Mouse (Mus musculus): Measurements from ENCODE around the gene Tcn2. TPM values are rescaled to one million over a fixed set of nuclear protein-coding genes. Genes with fewer than 3 reads are reported as not detected.
A peak's percentile ranks its signal among the peaks of the same experiment; 100 is the strongest.
"Not testable (repeated sequence)": the region's sequence is repeated elsewhere in the genome, so short reads cannot be mapped to it uniquely, and the experiment has no call there.

Gene Tcn2
- polyA plus RNA-seq, 1 experiment from 2014 or later = 95.3 TPM

DNA sequence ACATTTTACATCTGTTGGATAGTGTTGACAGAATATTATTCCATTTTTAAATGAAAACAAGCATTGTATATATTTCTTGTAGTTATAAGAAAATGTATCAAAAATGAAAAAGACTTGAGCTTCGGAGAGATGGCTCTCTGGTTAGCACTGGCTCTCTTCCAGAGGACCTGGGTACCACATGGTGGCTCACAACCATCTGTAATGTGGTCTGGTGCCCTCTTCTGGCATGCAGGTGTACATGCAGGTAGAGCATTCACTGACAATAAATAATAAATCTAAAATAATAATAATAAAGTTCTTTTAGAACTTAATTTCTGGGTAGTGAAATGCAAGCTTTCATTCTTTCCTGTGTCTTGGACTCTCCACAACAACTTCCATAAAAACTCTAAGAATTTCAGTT is 13.2 kb downstream of the Tcn2 start:
- Histone ChIP-seq H3K4me3 (ENCODE audit: low read length) (no peak overlapping the region), H3K4me1 (ENCODE audit: control insufficient read depth, insufficient read depth, low read length) (no peaks in the 10 kb centered on the region), H3K4me2 (ENCODE audit: low read depth, low read length) (no peak overlapping the region), H3K9me3 (ENCODE audit: control insufficient read depth, low read length) (no peaks in the 10 kb centered on the region), H3K9ac (ENCODE audit: low read depth, low read length) (no peak overlapping the region), H3K27ac (ENCODE audit: low read length) (no peak overlapping the region), H3K36me3 (ENCODE audit: control insufficient read depth, insufficient read depth, low read length) (no peaks in the 10 kb centered on the region), H3K27me3 (replicated peaks; ENCODE audit: control insufficient read depth, insufficient read depth, low read length) (no peaks in the 10 kb centered on the region)
- no peak for ATAC-seq
- 64% methylated on average over 1 of the region's 1 CpGs for WGBS

DNA sequence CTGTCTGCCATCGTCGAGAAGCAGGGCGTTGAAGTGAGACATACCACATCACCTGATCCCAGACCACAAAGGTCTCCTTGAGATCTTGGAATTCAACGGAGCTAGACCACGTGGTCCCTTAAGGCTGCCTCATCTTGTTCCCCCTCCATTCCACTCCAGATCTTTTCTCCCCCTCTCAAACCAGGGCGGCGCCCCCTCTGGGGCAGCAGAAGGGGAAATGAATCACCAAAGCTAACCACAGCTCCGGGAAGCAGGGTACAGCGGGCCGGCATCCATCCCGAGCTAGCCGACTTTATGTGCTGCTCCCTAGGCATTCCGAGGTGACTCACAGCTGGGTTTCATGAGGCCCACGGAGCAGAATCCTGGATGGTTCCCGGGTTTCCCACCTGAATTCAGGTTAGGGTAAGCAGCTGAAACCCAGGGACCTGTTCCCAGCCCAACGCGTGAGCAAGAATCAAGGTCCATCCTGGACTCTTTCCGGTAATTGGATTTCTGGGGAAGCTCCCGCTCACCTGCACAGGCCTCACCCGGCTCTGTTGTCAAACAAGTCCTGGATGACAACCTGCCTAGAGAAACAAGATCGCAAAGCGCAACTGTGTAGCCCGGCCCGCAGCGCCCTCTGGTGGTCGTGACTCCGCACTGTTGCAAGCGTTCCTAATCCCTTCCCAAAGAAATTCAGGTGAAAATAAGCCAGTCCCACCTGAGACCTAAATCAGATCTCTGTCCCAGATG is 17.7 kb downstream of the Tcn2 start, which contains the start of gene Slc35e4:
Gene Slc35e4, minus strand, starts transcription at position 556 of the 732 bp plus-strand sequence.
- Histone ChIP-seq H3K27ac (ENCODE audit: low read length) (peak within 1 kb of the TSS; percentile 30), H3K9ac (ENCODE audit: low read depth, low read length) (peak within 1 kb of the TSS; percentile 67), H3K4me3 (ENCODE audit: low read length) (peak within 1 kb of the TSS; percentile 59), H3K9me3 (ENCODE audit: control insufficient read depth, low read length) (no peaks in the 10 kb centered on the region), H3K27me3 (replicated peaks; ENCODE audit: control insufficient read depth, insufficient read depth, low read length) (peaks cover 4% of the 10 kb centered on the region; the same call in 1 of the 2 replicates), H3K4me2 (ENCODE audit: low read depth, low read length) (peak within 1 kb of the TSS; percentile 89), H3K36me3 (ENCODE audit: control insufficient read depth, insufficient read depth, low read length) (no peaks in the 10 kb centered on the region), H3K4me1 (ENCODE audit: control insufficient read depth, insufficient read depth, low read length) (peaks cover 13% of the 10 kb centered on the region)
- ATAC-seq = peak; percentile 71
- under 1% methylated on average over 28 of the region's 28 CpGs for WGBS

GRCm38 (mm10) chr11:3913316-3914108 is 18.4 kb downstream of the Tcn2 start:
- Histone ChIP-seq H3K9ac (ENCODE audit: low read depth, low read length) (peak overlapping the region; percentile 67), H3K4me3 (ENCODE audit: low read length) (peak overlapping the region; percentile 59), H3K4me2 (ENCODE audit: low read depth, low read length) (peak overlapping the region; percentile 89), H3K27me3 (replicated peaks; ENCODE audit: control insufficient read depth, insufficient read depth, low read length) (peaks cover 4% of the 10 kb centered on the region; the same call in 1 of the 2 replicates), H3K27ac (ENCODE audit: low read length) (peak overlapping the region; percentile 30), H3K36me3 (ENCODE audit: control insufficient read depth, insufficient read depth, low read length) (no peaks in the 10 kb centered on the region), H3K9me3 (ENCODE audit: control insufficient read depth, low read length) (no peaks in the 10 kb centered on the region), H3K4me1 (ENCODE audit: control insufficient read depth, insufficient read depth, low read length) (peaks cover 13% of the 10 kb centered on the region)
- ATAC-seq = peak; percentile 85
- WGBS = under 1% methylated on average over 65 of the region's 65 CpGs

- Histone ChIP-seq H3K4me2 (ENCODE audit: low read depth, low read length) (peak overlapping the region; percentile 89), H3K9ac (ENCODE audit: low read depth, low read length) (peak overlapping the region; percentile 67)
- WGBS = 7% methylated on average over 16 of the region's 16 CpGs
These were observed 19.1 kb downstream of the Tcn2 start for GRCm38 (mm10) chr11:3912875-3913271.

GRCm38 (mm10) chr11:3912100-3912874 is 19.7 kb downstream of the Tcn2 start:
- H3K27me3 ChIP-seq (replicated peaks; ENCODE audit: control insufficient read depth, insufficient read depth, low read length) = peaks cover 4% of the 10 kb centered on the region; the same call in 1 of the 2 replicates
- H3K9me3 ChIP-seq (ENCODE audit: control insufficient read depth, low read length) = no peaks in the 10 kb centered on the region
- H3K4me3 ChIP-seq (ENCODE audit: low read length) = peak overlapping the region; percentile 59
- peaks cover 13% of the 10 kb centered on the region for H3K4me1 ChIP-seq (ENCODE audit: control insufficient read depth, insufficient read depth, low read length)
- H3K9ac ChIP-seq (ENCODE audit: low read depth, low read length) = peak overlapping the region; percentile 67; the same call in 1 of the 2 replicates
- H3K27ac ChIP-seq (ENCODE audit: low read length) = no peak overlapping the region
- H3K36me3 ChIP-seq (ENCODE audit: control insufficient read depth, insufficient read depth, low read length) = no peaks in the 10 kb centered on the region
- 28% methylated on average over 19 of the region's 19 CpGs for WGBS
- ATAC-seq = no peak
- H3K4me2 ChIP-seq (ENCODE audit: low read depth, low read length) = peak overlapping the region; percentile 89

More at GRCm38 (mm10) chr11:3912875-3913271, 19.1 kb downstream of the Tcn2 start:
- H3K36me3 ChIP-seq (ENCODE audit: control insufficient read depth, insufficient read depth, low read length) = no peaks in the 10 kb centered on the region
- H3K9me3 ChIP-seq (ENCODE audit: control insufficient read depth, low read length) = no peaks in the 10 kb centered on the region
- peak overlapping the region; percentile 59 for H3K4me3 ChIP-seq (ENCODE audit: low read length)
- H3K4me1 ChIP-seq (ENCODE audit: control insufficient read depth, insufficient read depth, low read length) = peaks cover 13% of the 10 kb centered on the region
- H3K27me3 ChIP-seq (replicated peaks; ENCODE audit: control insufficient read depth, insufficient read depth, low read length) = peaks cover 4% of the 10 kb centered on the region; the same call in 1 of the 2 replicates
- H3K27ac ChIP-seq (ENCODE audit: low read length) = no peak overlapping the region
- 0 out of 2 replicates have a peak, but pooled peaks have one; percentile 12 for ATAC-seq

GRCm38 (mm10) chr11:3911440-3911839 is 20.5 kb downstream of the Tcn2 start:
- not testable (repeated sequence) for H3K4me2 ChIP-seq (ENCODE audit: low read depth, low read length); ATAC-seq

GRCm38 (mm10) chr11:3910513-3911310 is 21.2 kb downstream of the Tcn2 start:
- Histone ChIP-seq H3K9me3 (ENCODE audit: control insufficient read depth, low read length) (no peaks in the 10 kb centered on the region), H3K4me1 (ENCODE audit: control insufficient read depth, insufficient read depth, low read length) (peaks cover 13% of the 10 kb centered on the region), H3K27me3 (replicated peaks; ENCODE audit: control insufficient read depth, insufficient read depth, low read length) (peaks cover 4% of the 10 kb centered on the region; the same call in 1 of the 2 replicates), H3K36me3 (ENCODE audit: control insufficient read depth, insufficient read depth, low read length) (no peaks in the 10 kb centered on the region), H3K4me2 (ENCODE audit: low read depth, low read length) (no peak overlapping the region), H3K4me3 (ENCODE audit: low read length) (no peak overlapping the region), H3K27ac (ENCODE audit: low read length) (no peak overlapping the region), H3K9ac (ENCODE audit: low read depth, low read length) (no peak overlapping the region)
- WGBS = 72% methylated on average over 5 of the region's 5 CpGs
- ATAC-seq = no peak

More at GRCm38 (mm10) chr11:3911440-3911839, 20.5 kb downstream of the Tcn2 start:
- WGBS = 90% methylated on average over 5 of the region's 6 CpGs
- H3K4me3 ChIP-seq (ENCODE audit: low read length); H3K36me3 ChIP-seq (ENCODE audit: control insufficient read depth, insufficient read depth, low read length); H3K27me3 ChIP-seq (replicated peaks; ENCODE audit: control insufficient read depth, insufficient read depth, low read length); H3K9ac ChIP-seq (ENCODE audit: low read depth, low read length); H3K9me3 ChIP-seq (ENCODE audit: control insufficient read depth, low read length); H3K27ac ChIP-seq (ENCODE audit: low read length): not testable (repeated sequence)
- peaks cover 13% of the 10 kb centered on the region for H3K4me1 ChIP-seq (ENCODE audit: control insufficient read depth, insufficient read depth, low read length)

GRCm38 (mm10) chr11:3909236-3909635 is 22.7 kb downstream of the Tcn2 start:
- no peak for ATAC-seq
- Histone ChIP-seq H3K9ac (ENCODE audit: low read depth, low read length) (no peak overlapping the region), H3K36me3 (ENCODE audit: control insufficient read depth, insufficient read depth, low read length) (no peaks in the 10 kb centered on the region), H3K4me3 (ENCODE audit: low read length) (no peak overlapping the region), H3K27me3 (replicated peaks; ENCODE audit: control insufficient read depth, insufficient read depth, low read length) (peaks cover 4% of the 10 kb centered on the region; the same call in 1 of the 2 replicates), H3K27ac (ENCODE audit: low read length) (no peak overlapping the region), H3K9me3 (ENCODE audit: control insufficient read depth, low read length) (no peaks in the 10 kb centered on the region), H3K4me2 (ENCODE audit: low read depth, low read length) (no peak overlapping the region), H3K4me1 (ENCODE audit: control insufficient read depth, insufficient read depth, low read length) (peaks cover 13% of the 10 kb centered on the region)
- WGBS = 85% methylated on average over 4 of the region's 4 CpGs
